Mouse (Mus musculus) erythroblast, adult 5-6 weeks (primary cell): ENCODE results near the gene Snrnp70. TPM values are rescaled to one million over a fixed set of nuclear protein-coding genes. Genes with fewer than 3 reads are reported as not detected.
"Not testable (repeated sequence)": the region's sequence is repeated elsewhere in the genome, so short reads cannot be mapped to it uniquely, and the experiment has no call there.

Source experiments
- ATAC-seq: replicated peaks from 2 replicates; pipeline ENCODE4 v1.8.0; 2016; ENCODE audit warnings: moderate number of reproducible peaks, mild to moderate bottlenecking, moderate TSS enrichment, inconsistent platforms; ENCODE audit not compliant: poor library complexity, low FRiP score, severe bottlenecking
- total RNA-seq, 2 experiments: library from RNA; stranded (forward) in 1 of 2; stranded (reverse) in 1 of 2; fragments of 150-400 nt in 1 of 2; fragments of 200-764, 138-1000 nt in 1 of 2; gene quantifications; 2 replicates each; pipeline versions ENCODE4 v1.2.3 to v1.2.4; 2015 to 2017; ENCODE audit warnings: low replicate concordance in 2 of 2

The Snrnp70 gene
- total RNA-seq, 2 experiments from 2014 or later: 50.5 to 169 TPM

GRCm38 (mm10) chr7:45413113-45413863 lies 17.7 kb upstream of the Snrnp70 start, which contains the start of gene Ntf5:
Ntf5 (plus strand) TSS chr7:45413695.
- no peak for ATAC-seq

- no peak for ATAC-seq
Observed at GRCm38 (mm10) chr7:45412421-45412820, 16.9 kb upstream of the Snrnp70 start.

- ATAC-seq: no peak
Observed at GRCm38 (mm10) chr7:45409497-45410163, 14.1 kb upstream of the Snrnp70 start.

GRCm38 (mm10) chr7:45408949-45409348 lies 13.4 kb upstream of the Snrnp70 start:
- ATAC-seq: no peak

- no peak for ATAC-seq
Observed at GRCm38 (mm10) chr7:45408351-45408750, 12.8 kb upstream of the Snrnp70 start.

GRCm38 (mm10) chr7:45407836-45408235 lies 12.3 kb upstream of the Snrnp70 start:
- no peak for ATAC-seq

- no peak for ATAC-seq
Observed at GRCm38 (mm10) chr7:45406157-45407156, 10.9 kb upstream of the Snrnp70 start.

GRCm38 (mm10) chr7:45405091-45406075 lies 9.8 kb upstream of the Snrnp70 start, which contains the start of gene Kcna7:
Kcna7 (plus strand) TSS chr7:45405653.
- peak; percentile 80 for ATAC-seq

- peak; percentile 48; the same call in 1 of the 2 replicates for ATAC-seq
Observed at GRCm38 (mm10) chr7:45403532-45404261, 8.2 kb upstream of the Snrnp70 start.

- ATAC-seq: no peak
Observed at GRCm38 (mm10) chr7:45401521-45402085, 6.1 kb upstream of the Snrnp70 start.

- ATAC-seq: no peak
Observed at GRCm38 (mm10) chr7:45396787-45397186, 1.2 kb upstream of the Snrnp70 start.

- not testable (repeated sequence) for ATAC-seq
Observed at GRCm38 (mm10) chr7:45396337-45396775, 814 bp upstream of the Snrnp70 start.

GRCm38 (mm10) chr7:45395129-45395541 lies 407 bp downstream of the Snrnp70 start:
- ATAC-seq: peak; percentile 70

GRCm38 (mm10) chr7:45386077-45386476 lies 9.5 kb downstream of the Snrnp70 start:
- no peak for ATAC-seq

- no peak for ATAC-seq
Observed at GRCm38 (mm10) chr7:45376057-45376456, 19.5 kb downstream of the Snrnp70 start.

GRCm38 (mm10) chr7:45374620-45375019 lies 20.9 kb downstream of the Snrnp70 start:
- ATAC-seq: no peak

GRCm38 (mm10) chr7:45372371-45372770 lies 23.2 kb downstream of the Snrnp70 start:
- ATAC-seq: no peak
